Mouse (Mus musculus): ENCODE data around the gene Tmtc1. TPM values are rescaled to one million over a fixed set of nuclear protein-coding genes. Genes with fewer than 3 reads are reported as not detected.

The Tmtc1 gene
- total and polyA plus RNA-seq, 2 experiments, result 0.16 to 0.46 TPM

DNA sequence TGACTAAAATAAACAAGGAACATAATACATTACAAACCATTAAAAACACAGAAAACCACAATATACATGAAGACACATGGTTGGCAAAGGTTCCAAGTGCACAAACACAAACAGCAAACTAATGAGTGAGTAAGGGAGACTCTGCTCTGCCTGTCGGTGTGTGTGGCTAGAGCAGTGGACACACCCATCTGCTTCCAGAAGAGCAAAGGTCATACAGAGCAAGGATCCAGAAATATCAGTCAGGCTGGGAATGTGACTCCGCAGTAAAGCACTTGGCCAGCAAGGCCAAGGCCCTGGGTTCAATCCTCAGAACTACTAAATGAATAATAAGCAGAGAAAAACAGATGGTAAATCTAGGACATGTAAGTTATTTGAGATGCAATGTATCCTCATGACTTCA lies 27.6 kb downstream of the Tmtc1 start:
- H3K4me1 ChIP-seq (ENCODE audit: control insufficient read depth, insufficient read depth, low read length), result no peaks in the 10 kb centered on the region
- no peak for TF ChIP-seq POLR2A (IDR thresholded peaks at IDR 0.05; ENCODE audit: extremely low read depth, insufficient read depth, low read length)
- no peak for TF ChIP-seq CTCF (IDR thresholded peaks at IDR 0.05; ENCODE audit: low read depth, low read length)
- no peaks in the 10 kb centered on the region for H3K36me3 ChIP-seq (ENCODE audit: control insufficient read depth, insufficient read depth, low read length)
- H3K9ac ChIP-seq (ENCODE audit: low read depth, low read length), result no peak overlapping the region
- no peaks in the 10 kb centered on the region for H3K79me2 ChIP-seq (ENCODE audit: control insufficient read depth, insufficient read depth, low read length)
- no peak overlapping the region for H3K27ac ChIP-seq (replicated peaks; ENCODE audit: insufficient read depth, low read depth, low read length)
- H3K27me3 ChIP-seq (ENCODE audit: control insufficient read depth, insufficient read depth, low read length), result no peaks in the 10 kb centered on the region
- no peak overlapping the region for H3K4me3 ChIP-seq (ENCODE audit: insufficient read depth, low read depth, low read length)
- 28% methylated on average over 2 of the region's 2 CpGs for WGBS
- DNase-seq (ENCODE audit: extremely low read depth, low read depth, low spot score), result peak; percentile 28

- Histone ChIP-seq H3K36me3 (ENCODE audit: control insufficient read depth, insufficient read depth, low read length) (no peaks in the 10 kb centered on the region), H3K79me2 (ENCODE audit: control insufficient read depth, insufficient read depth, low read length) (no peaks in the 10 kb centered on the region), H3K9ac (ENCODE audit: low read depth, low read length) (no peak overlapping the region), H3K4me3 (ENCODE audit: insufficient read depth, low read depth, low read length) (no peak overlapping the region), H3K4me1 (ENCODE audit: control insufficient read depth, insufficient read depth, low read length) (no peaks in the 10 kb centered on the region), H3K27ac (replicated peaks; ENCODE audit: insufficient read depth, low read depth, low read length) (no peak overlapping the region), H3K27me3 (ENCODE audit: control insufficient read depth, insufficient read depth, low read length) (no peaks in the 10 kb centered on the region)
- DNase-seq (ENCODE audit: extremely low read depth, low read depth, low spot score), result no peak
- TF ChIP-seq POLR2A (IDR thresholded peaks at IDR 0.05; ENCODE audit: extremely low read depth, insufficient read depth, low read length) (no peak), CTCF (IDR thresholded peaks at IDR 0.05; ENCODE audit: low read depth, low read length) (no peak)
These were observed 30.6 kb downstream of the Tmtc1 start for GRCm38 (mm10) chr6:148413638-148414037.

GRCm38 (mm10) chr6:148406792-148407490 lies 37.2 kb downstream of the Tmtc1 start:
- 85% methylated on average over 2 of the region's 2 CpGs for WGBS
- Histone ChIP-seq H3K79me2 (ENCODE audit: control insufficient read depth, insufficient read depth, low read length) (no peaks in the 10 kb centered on the region), H3K9ac (ENCODE audit: low read depth, low read length) (no peak overlapping the region), H3K4me1 (ENCODE audit: control insufficient read depth, insufficient read depth, low read length) (no peaks in the 10 kb centered on the region), H3K27ac (replicated peaks; ENCODE audit: insufficient read depth, low read depth, low read length) (no peak overlapping the region), H3K27me3 (ENCODE audit: control insufficient read depth, insufficient read depth, low read length) (no peaks in the 10 kb centered on the region), H3K36me3 (ENCODE audit: control insufficient read depth, insufficient read depth, low read length) (no peaks in the 10 kb centered on the region), H3K4me3 (ENCODE audit: insufficient read depth, low read depth, low read length) (no peak overlapping the region)
- no peak for TF ChIP-seq CTCF (IDR thresholded peaks at IDR 0.05; ENCODE audit: low read depth, low read length)
- TF ChIP-seq POLR2A (IDR thresholded peaks at IDR 0.05; ENCODE audit: extremely low read depth, insufficient read depth, low read length), result no peak
- no peak for DNase-seq (ENCODE audit: extremely low read depth, low read depth, low spot score)

GRCm38 (mm10) chr6:148405599-148405998 lies 38.6 kb downstream of the Tmtc1 start:
- TF ChIP-seq POLR2A (IDR thresholded peaks at IDR 0.05; ENCODE audit: extremely low read depth, insufficient read depth, low read length) (no peak), CTCF (IDR thresholded peaks at IDR 0.05; ENCODE audit: low read depth, low read length) (no peak)
- no peak overlapping the region for H3K9ac ChIP-seq (ENCODE audit: low read depth, low read length)
- H3K36me3 ChIP-seq (ENCODE audit: control insufficient read depth, insufficient read depth, low read length), result no peaks in the 10 kb centered on the region
- no peaks in the 10 kb centered on the region for H3K4me1 ChIP-seq (ENCODE audit: control insufficient read depth, insufficient read depth, low read length)
- WGBS, result 73% methylated on average over 2 of the region's 2 CpGs
- H3K4me3 ChIP-seq (ENCODE audit: insufficient read depth, low read depth, low read length), result no peak overlapping the region
- DNase-seq (ENCODE audit: extremely low read depth, low read depth, low spot score), result peak; percentile 16
- no peaks in the 10 kb centered on the region for H3K79me2 ChIP-seq (ENCODE audit: control insufficient read depth, insufficient read depth, low read length)
- H3K27me3 ChIP-seq (ENCODE audit: control insufficient read depth, insufficient read depth, low read length), result no peaks in the 10 kb centered on the region
- no peak overlapping the region for H3K27ac ChIP-seq (replicated peaks; ENCODE audit: insufficient read depth, low read depth, low read length)

DNA sequence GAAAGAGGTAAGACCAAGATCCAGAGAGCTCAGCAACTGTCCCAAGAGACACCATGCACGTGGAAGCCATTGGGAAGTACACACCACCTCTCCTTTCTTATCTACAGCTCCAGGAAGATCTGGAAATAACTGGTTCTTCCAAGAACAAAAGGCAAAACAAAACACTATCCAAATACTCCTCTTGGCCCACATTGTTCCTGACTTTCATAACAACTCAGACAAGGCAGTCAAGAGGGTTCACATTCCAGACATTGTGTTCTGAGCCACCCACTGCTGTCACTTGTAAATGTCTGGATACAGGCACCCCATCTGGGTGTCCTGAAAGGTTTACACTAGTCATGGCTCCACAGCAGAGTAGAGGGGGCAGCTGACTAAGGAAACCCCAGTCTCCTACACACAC lies 39.7 kb downstream of the Tmtc1 start:
- DNase-seq (ENCODE audit: extremely low read depth, low read depth, low spot score), result no peak
- no peak for TF ChIP-seq POLR2A (IDR thresholded peaks at IDR 0.05; ENCODE audit: extremely low read depth, insufficient read depth, low read length)
- TF ChIP-seq CTCF (IDR thresholded peaks at IDR 0.05; ENCODE audit: low read depth, low read length), result no peak
- H3K4me3 ChIP-seq (ENCODE audit: insufficient read depth, low read depth, low read length), result no peak overlapping the region
- H3K36me3 ChIP-seq (ENCODE audit: control insufficient read depth, insufficient read depth, low read length), result no peaks in the 10 kb centered on the region
- no peaks in the 10 kb centered on the region for H3K79me2 ChIP-seq (ENCODE audit: control insufficient read depth, insufficient read depth, low read length)
- H3K27me3 ChIP-seq (ENCODE audit: control insufficient read depth, insufficient read depth, low read length), result no peaks in the 10 kb centered on the region
- no peak overlapping the region for H3K9ac ChIP-seq (ENCODE audit: low read depth, low read length)
- 48% methylated on average over 1 of the region's 1 CpGs for WGBS
- H3K27ac ChIP-seq (replicated peaks; ENCODE audit: insufficient read depth, low read depth, low read length), result no peak overlapping the region
- H3K4me1 ChIP-seq (ENCODE audit: control insufficient read depth, insufficient read depth, low read length), result no peaks in the 10 kb centered on the region

GRCm38 (mm10) chr6:148403761-148404160 lies 40.4 kb downstream of the Tmtc1 start:
- H3K79me2 ChIP-seq (ENCODE audit: control insufficient read depth, insufficient read depth, low read length), result no peaks in the 10 kb centered on the region
- no peaks in the 10 kb centered on the region for H3K36me3 ChIP-seq (ENCODE audit: control insufficient read depth, insufficient read depth, low read length)
- H3K27ac ChIP-seq (replicated peaks; ENCODE audit: insufficient read depth, low read depth, low read length), result no peak overlapping the region
- no peaks in the 10 kb centered on the region for H3K27me3 ChIP-seq (ENCODE audit: control insufficient read depth, insufficient read depth, low read length)
- no peaks in the 10 kb centered on the region for H3K4me1 ChIP-seq (ENCODE audit: control insufficient read depth, insufficient read depth, low read length)
- no peak overlapping the region for H3K4me3 ChIP-seq (ENCODE audit: insufficient read depth, low read depth, low read length)
- 72% methylated on average over 3 of the region's 3 CpGs for WGBS
- TF ChIP-seq POLR2A (IDR thresholded peaks at IDR 0.05; ENCODE audit: extremely low read depth, insufficient read depth, low read length) (no peak), CTCF (IDR thresholded peaks at IDR 0.05; ENCODE audit: low read depth, low read length) (no peak)
- no peak overlapping the region for H3K9ac ChIP-seq (ENCODE audit: low read depth, low read length)
- no peak for DNase-seq (ENCODE audit: extremely low read depth, low read depth, low spot score)

All from liver, adult 2 months (tissue).